Mouse (Mus musculus): ENCODE measurements around the gene Pitpnm2.
"Not testable (repeated sequence)": the region's sequence is repeated elsewhere in the genome, so short reads cannot be mapped to it uniquely, and the experiment has no call there.

Pitpnm2 gene

GRCm38 (mm10) chr5:124221037-124221735, 28.4 kb downstream of the Pitpnm2 start:
- DNase-seq (ENCODE audit: low spot score) = peak; percentile 97

DNA sequence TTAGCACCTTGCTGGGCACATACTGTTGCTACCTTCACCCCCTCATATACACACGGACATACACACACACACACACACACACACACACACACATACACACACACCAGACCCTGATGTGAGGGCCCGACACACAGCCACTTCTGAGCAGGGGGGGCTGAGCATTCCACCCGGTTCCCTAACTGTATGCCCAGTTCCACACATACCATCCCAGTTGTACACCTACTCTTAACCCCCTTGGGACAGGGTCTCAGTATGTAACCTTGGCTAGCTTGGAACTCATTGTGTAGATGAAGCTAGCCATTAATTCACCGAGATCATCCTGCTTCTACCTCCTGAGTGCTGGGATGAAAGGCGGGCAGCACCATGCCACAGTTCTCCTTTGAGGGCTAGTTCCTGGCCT, 29.0 kb downstream of the Pitpnm2 start:
- no peak for DNase-seq (ENCODE audit: low spot score)

DNA sequence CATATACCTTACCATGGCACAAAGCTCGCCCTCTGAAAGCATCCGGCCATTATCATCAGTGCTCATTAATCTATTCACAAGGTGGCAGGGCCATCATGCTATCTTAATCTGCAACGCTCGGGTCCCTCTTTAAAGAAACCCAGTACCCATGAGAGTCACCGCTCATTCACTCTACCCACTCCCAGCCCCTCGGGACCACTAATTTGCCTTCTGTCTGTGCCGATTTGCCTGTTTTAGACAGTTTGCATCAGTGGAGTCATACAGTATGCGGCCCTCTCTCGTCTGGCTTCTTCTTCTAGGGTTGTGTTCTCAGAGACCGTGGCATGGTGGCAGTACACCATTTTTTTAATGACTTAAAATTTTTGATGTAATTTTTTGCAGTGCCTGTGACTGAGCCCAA, 30.1 kb downstream of the Pitpnm2 start:
- DNase-seq (ENCODE audit: low spot score) = no peak

DNA sequence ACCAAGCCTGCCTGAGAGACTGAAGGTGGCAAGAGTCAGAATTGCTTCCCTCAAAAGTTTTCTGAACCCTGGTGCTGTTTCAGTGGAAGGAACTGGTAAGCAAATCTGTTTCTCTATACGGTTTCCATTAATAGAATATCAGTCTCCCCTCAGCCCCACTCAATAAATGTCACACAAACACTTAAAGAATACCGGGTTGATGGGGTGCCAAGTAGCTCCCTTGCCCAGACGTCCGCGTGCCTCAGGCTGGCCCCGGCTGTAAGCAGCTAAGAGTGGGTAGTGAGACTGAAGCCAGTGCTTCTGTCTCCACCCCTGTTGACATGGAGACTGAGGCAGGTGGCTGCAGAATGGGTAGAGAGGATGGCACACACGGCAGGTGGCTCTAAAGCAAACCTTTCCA, 30.6 kb downstream of the Pitpnm2 start:
- DNase-seq (ENCODE audit: low spot score) = no peak

DNA sequence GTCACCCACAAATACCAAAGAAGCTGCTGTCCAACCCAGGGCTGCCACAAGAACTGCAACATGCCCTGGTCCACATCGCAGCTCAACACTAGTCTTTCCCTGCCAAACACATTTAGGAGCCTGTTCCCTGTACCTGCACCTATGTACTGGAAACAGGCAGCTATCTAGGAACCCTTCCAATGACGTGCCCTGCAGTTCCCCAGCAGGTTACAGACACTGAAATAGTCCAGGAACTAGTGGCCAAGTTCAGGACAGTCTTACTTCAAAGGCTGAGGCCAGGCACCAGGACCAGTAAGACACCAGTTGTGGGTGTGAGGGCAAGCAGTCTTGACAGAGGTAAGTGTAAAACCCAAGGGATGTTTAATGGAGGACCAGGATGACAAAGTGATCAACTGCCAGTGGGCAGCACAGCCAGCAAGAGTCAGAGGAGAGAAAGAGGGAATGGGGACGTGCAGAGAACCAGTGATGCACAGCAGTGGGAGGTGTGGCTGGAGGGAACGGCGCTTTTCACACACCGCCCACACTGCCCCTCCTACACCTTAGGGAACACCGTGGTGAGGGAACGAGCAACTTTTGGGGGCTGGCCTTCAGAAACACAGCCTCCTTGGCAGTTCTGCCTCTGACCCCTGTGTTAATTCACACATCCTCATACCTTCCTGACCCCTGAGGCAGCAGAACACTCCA, 31.9 kb downstream of the Pitpnm2 start:
- DNase-seq (ENCODE audit: low spot score) = no peak

DNA sequence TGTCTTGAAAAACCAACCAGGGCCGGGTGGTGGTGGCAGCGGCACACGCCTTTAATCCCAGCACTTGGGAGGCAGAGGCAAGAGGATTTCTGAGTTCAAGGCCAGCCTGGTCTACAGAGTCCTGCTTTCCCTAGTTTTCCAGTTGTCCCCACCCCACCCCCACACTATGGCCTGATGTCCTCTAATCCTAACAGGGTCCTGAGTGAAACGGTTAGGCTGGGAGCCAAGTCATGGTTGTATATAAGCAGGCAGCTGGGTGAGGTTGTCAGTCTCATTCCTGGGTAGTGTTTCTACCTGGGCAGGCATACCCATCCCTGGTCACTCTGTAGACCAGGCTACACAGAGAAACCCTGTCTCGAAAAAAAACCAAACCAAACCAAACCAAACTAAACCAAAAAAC, 32.5 kb downstream of the Pitpnm2 start:
- not testable (repeated sequence) for DNase-seq (ENCODE audit: low spot score)

DNA sequence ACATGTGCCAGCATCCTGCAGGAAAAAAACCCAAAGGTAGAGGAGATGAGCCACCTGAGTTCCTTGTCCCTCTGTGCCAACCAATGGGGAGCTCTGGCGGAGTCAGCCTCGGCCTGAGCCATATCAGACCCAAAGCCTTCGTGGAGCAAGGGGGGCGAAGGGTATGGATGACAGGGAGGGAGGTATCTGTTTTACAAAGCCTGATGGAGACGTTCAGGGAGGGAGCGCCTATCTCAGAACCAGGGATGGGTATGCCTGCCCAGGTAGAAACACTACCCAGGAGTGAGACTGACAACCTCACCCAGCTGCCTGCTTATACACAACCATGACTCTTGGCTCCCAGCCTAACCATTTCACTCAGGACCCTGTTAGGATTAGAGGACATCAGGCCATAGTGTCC, 33.2 kb downstream of the Pitpnm2 start:
- no peak for DNase-seq (ENCODE audit: low spot score)

GRCm38 (mm10) chr5:124215647-124216046, 33.9 kb downstream of the Pitpnm2 start:
- DNase-seq (ENCODE audit: low spot score) = no peak

DNA sequence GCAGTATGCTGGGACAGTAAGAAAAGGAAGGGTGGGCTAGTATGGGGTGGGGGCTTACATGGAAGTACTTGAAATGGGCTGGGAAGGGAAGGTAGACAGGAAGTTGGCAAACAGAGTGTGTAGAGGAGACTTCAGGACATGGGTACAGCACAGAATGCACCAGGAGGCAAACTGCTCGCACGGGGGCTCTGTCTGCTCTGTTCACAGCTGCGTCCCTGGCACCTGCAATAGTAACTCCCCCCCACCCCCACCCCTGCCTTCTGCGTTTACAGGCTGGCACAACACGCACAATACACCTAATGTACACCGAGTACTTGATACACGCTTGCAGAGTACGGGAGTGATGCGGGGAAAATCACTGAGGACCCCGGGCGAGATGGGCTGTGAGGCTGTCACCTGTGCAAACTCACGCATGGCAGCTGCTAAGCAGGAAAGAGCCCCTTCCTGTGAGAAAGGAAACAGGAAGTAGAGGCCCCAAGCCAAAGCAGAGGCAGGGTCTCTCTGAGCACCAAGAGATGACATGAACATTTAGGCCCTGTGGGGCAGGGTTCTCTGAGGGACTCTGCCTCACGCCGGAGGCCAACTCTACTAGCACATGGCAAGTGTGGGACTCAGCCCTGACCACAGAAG, 34.9 kb downstream of the Pitpnm2 start:
- no peak for DNase-seq (ENCODE audit: low spot score)

- DNase-seq (ENCODE audit: low spot score) = no peak
These were observed 35.7 kb downstream of the Pitpnm2 start for GRCm38 (mm10) chr5:124213588-124214469.

DNA sequence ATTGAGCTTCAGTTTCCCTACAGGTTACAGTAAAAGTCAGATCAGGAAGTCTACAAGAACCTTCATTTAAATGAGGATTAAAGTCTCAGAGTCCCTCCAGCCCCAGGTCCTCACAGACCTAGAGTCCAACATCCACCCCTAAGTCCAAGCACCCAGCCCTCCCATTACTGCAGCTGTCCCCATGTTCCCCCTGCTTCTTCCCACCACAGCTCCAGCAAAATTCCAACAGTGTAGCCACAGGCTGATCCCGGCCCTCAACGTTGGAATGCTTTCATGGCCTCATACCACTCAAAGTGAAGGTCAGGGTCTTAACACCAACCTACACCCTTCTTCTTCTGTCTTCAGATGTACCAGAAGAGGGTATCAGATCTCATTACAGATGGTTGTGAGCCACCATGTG, 37.9 kb downstream of the Pitpnm2 start:
- DNase-seq (ENCODE audit: low spot score) = no peak

DNA sequence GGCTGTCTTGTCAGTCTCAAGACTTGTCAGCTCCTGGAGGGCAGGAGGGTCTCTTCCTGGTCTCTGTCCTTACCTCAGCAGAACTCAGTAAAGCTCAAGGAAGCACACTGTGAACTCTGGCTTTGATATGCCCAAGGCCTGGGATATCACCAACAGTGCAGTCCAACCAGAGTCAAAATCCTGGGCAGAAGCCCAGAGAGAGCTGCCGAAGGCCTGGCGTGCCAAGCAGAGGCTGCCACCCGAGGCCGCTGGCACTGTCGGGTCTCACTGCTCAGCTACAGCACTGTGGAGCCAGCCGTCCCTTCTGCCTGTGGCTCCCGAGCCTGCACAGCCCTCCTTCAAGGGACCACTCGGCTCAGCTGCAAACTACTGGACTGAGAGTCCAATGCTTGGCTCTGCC, 38.3 kb downstream of the Pitpnm2 start:
- peak; percentile 94 for DNase-seq (ENCODE audit: low spot score)

GRCm38 (mm10) chr5:124210281-124211016, 39.1 kb downstream of the Pitpnm2 start:
- DNase-seq (ENCODE audit: low spot score) = no peak

DNA sequence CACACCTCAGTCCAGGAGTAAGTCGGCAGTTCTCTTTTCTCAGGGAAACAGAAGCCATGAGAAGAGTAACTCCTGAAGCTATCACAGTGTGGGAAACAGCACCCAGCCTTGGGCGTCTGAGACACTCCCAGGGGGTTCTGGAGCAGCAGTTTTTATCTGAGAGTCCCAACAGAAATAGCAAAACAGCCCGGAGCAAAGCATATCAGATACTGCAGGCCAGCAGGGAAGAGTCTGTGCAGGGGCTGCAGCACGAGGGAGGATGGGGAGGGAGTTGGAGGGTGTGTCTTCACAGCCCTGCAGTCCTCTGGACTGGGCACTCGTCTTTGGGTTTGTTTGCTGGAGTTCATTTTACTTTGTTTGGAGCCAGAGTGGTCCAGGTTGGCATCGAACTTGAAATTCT, 39.7 kb downstream of the Pitpnm2 start:
- no peak for DNase-seq (ENCODE audit: low spot score)

DNA sequence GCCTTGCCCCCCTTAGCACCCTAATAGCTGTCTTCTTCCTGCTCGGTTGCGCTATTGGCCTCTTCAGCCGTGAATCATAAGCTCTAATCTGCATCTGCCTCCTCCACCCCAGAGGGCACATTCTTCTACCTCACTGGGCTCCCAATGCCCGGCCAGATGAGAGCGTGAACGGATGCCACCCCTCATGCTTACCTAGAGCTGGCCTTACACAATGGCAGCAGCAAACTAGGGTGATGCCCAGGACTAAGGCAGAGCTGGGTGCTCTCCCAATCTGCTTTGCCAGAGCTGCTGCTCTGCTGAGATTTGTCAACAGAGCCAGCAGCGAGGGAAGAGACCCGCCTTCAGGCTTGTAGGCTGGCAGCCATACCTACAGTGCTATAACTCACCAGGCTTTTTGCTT, 41.5 kb downstream of the Pitpnm2 start:
- DNase-seq (ENCODE audit: low spot score) = peak; percentile 43

- DNase-seq (ENCODE audit: low spot score) = peak; percentile 76
These were observed 43.0 kb downstream of the Pitpnm2 start for GRCm38 (mm10) chr5:124206481-124207038.

- no peak for DNase-seq (ENCODE audit: low spot score)
These were observed 43.7 kb downstream of the Pitpnm2 start for GRCm38 (mm10) chr5:124205809-124206380.

DNA sequence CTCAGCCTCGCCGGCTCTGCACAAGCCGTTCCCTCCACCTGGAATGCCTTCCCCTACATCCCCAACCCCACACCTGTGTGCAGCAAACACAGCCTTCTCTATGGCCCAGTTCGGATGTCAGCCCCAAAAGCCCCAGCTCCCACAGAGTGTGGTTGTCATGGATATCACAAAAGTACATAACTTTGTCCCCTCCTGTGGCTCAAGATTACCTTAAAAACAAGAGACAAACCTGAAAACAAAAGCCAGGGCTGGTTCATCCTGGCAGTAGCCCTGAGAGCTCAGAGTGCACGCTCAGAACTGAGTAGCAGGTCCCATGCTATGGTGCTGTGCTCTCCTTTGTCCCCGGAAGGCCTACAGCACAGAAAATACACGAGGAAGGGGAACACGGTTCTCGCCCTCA, 44.3 kb downstream of the Pitpnm2 start:
- no peak for DNase-seq (ENCODE audit: low spot score)

DNA sequence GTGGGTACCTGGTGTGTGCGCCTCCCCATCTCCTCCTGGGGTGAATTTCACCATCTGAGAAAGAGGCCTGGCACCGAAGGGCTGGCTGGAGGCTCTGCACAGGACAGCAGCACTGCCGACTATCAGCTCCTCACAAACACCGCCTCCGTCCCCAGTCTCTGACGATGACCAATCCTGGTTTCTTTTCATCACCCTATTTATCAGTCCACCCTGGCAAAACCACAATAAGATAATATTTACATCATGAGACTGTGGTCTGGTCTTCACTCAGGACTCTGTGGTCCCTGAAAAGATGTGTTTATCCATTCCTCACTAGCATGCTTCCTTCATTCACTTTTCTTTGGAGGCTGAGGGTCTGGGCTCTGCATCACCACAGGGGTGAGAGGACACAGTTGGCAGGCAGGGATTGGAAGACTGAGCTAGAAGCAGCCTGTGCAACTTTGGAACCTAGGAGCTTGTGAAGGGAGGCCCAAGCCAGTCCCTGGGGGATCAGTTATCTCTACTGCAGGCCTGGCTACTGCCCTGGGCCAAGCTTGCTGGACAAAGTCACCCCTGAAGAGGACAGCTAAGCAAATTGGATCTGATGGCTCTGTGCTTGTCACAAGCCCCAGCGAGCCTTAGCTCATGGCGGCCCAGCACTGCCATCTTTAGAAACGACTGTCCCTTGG, 45.3 kb downstream of the Pitpnm2 start:
- DNase-seq (ENCODE audit: low spot score) = peak; percentile 45

DNA sequence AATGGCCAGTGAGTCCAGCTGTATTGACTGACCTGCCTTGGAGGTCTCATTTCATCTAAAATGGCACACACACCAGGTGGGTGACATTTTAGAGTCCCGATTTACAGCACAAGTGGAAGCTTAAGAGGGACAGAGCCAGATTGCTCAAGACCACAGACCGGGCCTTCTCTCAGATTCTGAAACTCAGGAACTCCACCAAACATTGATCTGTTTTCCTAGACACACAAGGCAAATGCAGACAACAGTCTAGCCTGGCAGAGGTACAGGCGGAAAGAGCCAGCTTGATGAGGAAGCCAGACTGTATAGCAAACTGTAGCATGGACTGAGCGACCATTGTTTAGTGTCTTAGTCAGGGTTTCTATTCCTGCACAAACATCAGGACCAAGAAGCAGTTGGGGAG, 46.3 kb downstream of the Pitpnm2 start:
- DNase-seq (ENCODE audit: low spot score) = no peak

Data from adipocyte (in vitro differentiated cells).